Mouse (Mus musculus) stomach, embryonic 16.5 days (tissue): ENCODE measurements around the gene Shq1. TPM values are rescaled to one million over a fixed set of nuclear protein-coding genes. Genes with fewer than 3 reads are reported as not detected.

Experiments used
- ATAC-seq: fragments of 200-750 bp; cut with Nextera tagmentation; 2 replicates; pipeline ENCODE4 v1.8.0; 2017; ENCODE audit warnings: moderate number of reproducible peaks, moderate TSS enrichment; ENCODE audit not compliant: insufficient read depth, low FRiP score
- H3K27ac ChIP-seq: fragments of 300-500 bp; sonication (generic); 2 replicates; pipeline ENCODE4 v1.5.1; 2014; ENCODE audit warnings: low read length
- H3K27me3 ChIP-seq: fragments of 300-500 bp; sonication (generic); 2 replicates; pipeline ENCODE4 v1.6.1; 2014; ENCODE audit warnings: low read length, control low read depth, mixed read lengths; ENCODE audit not compliant: control insufficient read depth, insufficient read depth
- H3K36me3 ChIP-seq: fragments of 300-500 bp; sonication (generic); 2 replicates; pipeline ENCODE4 v1.6.1; 2014; ENCODE audit warnings: low read length; ENCODE audit not compliant: control insufficient read depth, insufficient read depth
- H3K4me1 ChIP-seq: fragments of 300-500 bp; sonication (generic); 2 replicates; pipeline ENCODE4 v1.6.1; 2014; ENCODE audit warnings: low read length, control low read depth, mixed read lengths; ENCODE audit not compliant: control insufficient read depth, insufficient read depth
- H3K4me2 ChIP-seq: fragments of 300-500 bp; sonication (generic); 2 replicates; pipeline ENCODE4 v1.6.1; 2014; ENCODE audit warnings: low read depth, low read length, mixed read lengths
- H3K4me3 ChIP-seq: fragments of 300-500 bp; sonication (generic); replicated peaks from 2 replicates; pipeline ENCODE4 v1.5.1; 2014; ENCODE audit warnings: mild to moderate bottlenecking, low read length
- H3K9ac ChIP-seq: fragments of 300-500 bp; sonication (generic); 2 replicates; pipeline ENCODE4 v1.6.1; 2014; ENCODE audit warnings: low read length
- H3K9me3 ChIP-seq: fragments of 300-500 bp; sonication (generic); replicated peaks from 2 replicates; pipeline ENCODE4 v1.6.1; 2016; ENCODE audit warnings: low read length, control low read depth; ENCODE audit not compliant: control insufficient read depth
- WGBS: fragments of 180-500 bp; shearing (Covaris S2); extraction: QIAGEN DNeasy Blood & Tissue Kit; methylation state at CpG from one replicate; pipeline ENCODE4 v1.1.7; 2014; 5-methylcytosine and 5-hydroxymethylcytosine counted together
- polyA plus RNA-seq: library from polyadenylated mRNA; unstranded; fragments of >200 nt; fragmentation: Nextera tagmentation; extraction: Ambion mirVana; gene quantifications from 2 replicates; pipeline ENCODE4 v1.2.1, GENCODE M21; 2015

Gene Shq1
- polyA plus RNA-seq, 1 experiment from 2014 or later = 15.9 TPM

DNA sequence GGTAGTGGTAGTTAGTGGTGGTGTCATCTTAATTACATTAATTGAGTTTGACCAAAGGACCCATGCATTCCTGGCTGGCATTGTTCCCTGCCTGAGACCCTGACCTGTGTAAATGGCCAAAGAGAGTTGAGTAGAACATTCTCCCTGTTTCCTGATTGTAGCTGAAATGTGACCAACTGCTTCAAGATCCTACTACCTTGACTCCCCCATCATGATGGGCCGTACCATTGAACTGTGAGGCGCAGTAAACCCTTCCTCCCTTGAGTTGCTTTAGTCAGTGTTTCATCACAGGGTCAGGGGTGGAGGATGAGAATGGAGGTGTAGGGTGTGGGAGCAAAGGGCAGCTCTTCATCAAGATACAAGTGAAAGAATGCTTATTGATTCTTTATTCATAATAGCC is 7.7 kb upstream of the Shq1 start:
- Histone ChIP-seq H3K4me1 (no peaks in the 10 kb centered on the region), H3K27ac (no peak overlapping the region), H3K4me3 (no peak overlapping the region), H3K9me3 (no peaks in the 10 kb centered on the region), H3K36me3 (no peaks in the 10 kb centered on the region), H3K9ac (no peak overlapping the region), H3K27me3 (no peaks in the 10 kb centered on the region), H3K4me2 (no peak overlapping the region)
- no peak for ATAC-seq
- WGBS = 85% methylated on average over 2 of the region's 2 CpGs

DNA sequence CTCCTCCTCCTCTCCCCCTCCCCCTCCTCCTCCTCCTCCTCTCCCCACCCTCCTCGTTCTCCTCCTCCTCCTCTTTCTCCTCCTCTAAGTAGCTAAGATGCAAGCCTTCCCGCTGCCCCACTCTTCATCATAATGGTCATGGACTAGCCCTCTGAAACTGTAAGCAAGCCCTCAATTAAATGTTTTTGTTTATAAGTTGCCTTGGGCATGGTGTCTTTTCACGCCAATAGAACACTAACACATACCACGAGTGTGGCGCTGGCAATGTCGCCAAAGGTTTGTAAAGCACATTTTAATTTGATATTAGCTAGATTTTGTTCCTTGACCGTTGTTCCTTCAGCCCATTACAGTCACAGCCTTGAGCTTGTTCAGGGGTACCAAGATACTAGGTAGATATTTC is 5.5 kb upstream of the Shq1 start:
- H3K9me3 ChIP-seq = no peaks in the 10 kb centered on the region
- peaks cover 3% of the 10 kb centered on the region; the same call in 1 of the 2 replicates for H3K4me1 ChIP-seq
- H3K9ac ChIP-seq = no peak overlapping the region
- no peaks in the 10 kb centered on the region for H3K27me3 ChIP-seq
- no peak overlapping the region for H3K4me2 ChIP-seq
- no peak for ATAC-seq
- H3K27ac ChIP-seq = no peak overlapping the region
- WGBS = 86% methylated on average over 7 of the region's 7 CpGs
- no peak overlapping the region for H3K4me3 ChIP-seq
- no peaks in the 10 kb centered on the region for H3K36me3 ChIP-seq

DNA sequence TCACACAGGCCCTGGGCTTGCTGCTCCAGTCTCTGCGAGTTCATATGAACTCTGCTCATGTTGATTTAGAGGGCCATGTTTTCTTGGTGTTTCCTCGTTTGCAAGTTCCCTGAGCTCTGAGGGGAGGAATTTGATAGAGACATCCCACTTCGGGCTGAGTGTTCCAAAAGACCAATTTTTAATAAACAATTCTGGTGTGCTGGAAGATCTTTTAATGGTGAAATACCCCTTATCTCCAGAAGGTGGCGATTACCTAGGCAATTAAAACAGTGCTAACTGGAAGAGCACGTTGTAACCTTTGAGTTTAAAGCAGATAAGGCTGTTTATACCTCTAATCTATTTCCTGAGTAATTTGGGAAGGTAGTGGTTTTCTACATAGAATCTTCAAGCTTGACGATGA is 4.0 kb upstream of the Shq1 start:
- Histone ChIP-seq H3K4me1 (peaks cover 7% of the 10 kb centered on the region; the same call in 1 of the 2 replicates), H3K9me3 (no peaks in the 10 kb centered on the region), H3K27ac (no peak overlapping the region), H3K4me2 (no peak overlapping the region), H3K4me3 (no peak overlapping the region), H3K9ac (no peak overlapping the region), H3K27me3 (no peaks in the 10 kb centered on the region), H3K36me3 (no peaks in the 10 kb centered on the region)
- 17% methylated on average over 6 of the region's 6 CpGs for WGBS
- no peak for ATAC-seq

DNA sequence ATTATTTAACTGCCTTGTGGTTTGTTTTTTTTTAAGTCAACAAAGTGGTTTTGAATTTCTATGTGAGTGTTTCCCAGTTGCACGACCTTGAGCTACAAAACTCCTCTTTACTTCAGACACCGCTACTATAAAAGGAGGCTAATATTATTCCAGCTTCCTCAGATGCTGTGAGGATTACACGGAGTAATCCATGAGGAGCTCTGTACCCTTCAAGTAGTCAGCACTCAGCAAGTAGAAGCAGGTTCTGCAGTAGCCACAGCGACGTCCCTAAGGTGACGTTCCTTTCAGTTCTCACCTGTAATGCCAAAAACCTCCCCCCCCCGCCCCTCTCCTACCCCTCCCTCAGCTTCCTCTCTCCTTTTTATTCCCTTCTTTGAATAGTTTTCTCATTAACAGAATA is 444 bp upstream of the Shq1 start:
- no peaks in the 10 kb centered on the region for H3K27me3 ChIP-seq
- H3K4me3 ChIP-seq = peak overlapping the region; percentile 94
- H3K4me2 ChIP-seq = peak overlapping the region; percentile 91
- no peaks in the 10 kb centered on the region for H3K9me3 ChIP-seq
- no peak overlapping the region for H3K9ac ChIP-seq
- ATAC-seq = no peak
- no peak overlapping the region for H3K27ac ChIP-seq
- H3K4me1 ChIP-seq = peaks cover 7% of the 10 kb centered on the region; the same call in 1 of the 2 replicates
- no peaks in the 10 kb centered on the region for H3K36me3 ChIP-seq
- WGBS = 10% methylated on average over 7 of the region's 7 CpGs

DNA sequence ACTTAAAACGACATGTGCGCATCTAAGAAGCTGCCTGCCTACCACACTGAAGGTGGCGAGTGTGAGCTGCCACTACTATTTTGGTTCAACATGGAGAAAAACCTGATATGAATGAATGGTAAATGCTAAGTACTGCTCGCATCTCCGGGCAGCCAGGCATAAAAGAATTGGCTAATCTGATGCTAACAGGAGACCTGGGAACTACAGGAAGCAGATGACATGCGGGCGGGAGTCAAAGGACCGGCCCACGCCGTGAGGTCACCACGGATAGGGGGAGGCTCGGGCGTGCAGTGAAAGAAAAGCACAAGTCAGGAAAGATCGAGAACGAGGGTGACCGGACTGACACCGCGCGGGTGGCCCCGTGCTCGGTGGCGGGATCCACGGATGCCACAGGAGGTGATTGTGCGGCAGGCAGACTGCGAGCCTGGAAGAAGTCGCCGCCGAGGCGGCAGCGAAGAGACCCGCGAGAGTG is 551 bp downstream of the Shq1 start:
- H3K9ac ChIP-seq = peak overlapping the region; percentile 86
- H3K4me3 ChIP-seq = peak overlapping the region; percentile 94
- H3K4me1 ChIP-seq = peaks cover 7% of the 10 kb centered on the region; the same call in 1 of the 2 replicates
- H3K27me3 ChIP-seq = no peaks in the 10 kb centered on the region
- H3K36me3 ChIP-seq = no peaks in the 10 kb centered on the region
- H3K9me3 ChIP-seq = no peaks in the 10 kb centered on the region
- under 1% methylated on average over 32 of the region's 32 CpGs for WGBS
- peak overlapping the region; percentile 91 for H3K4me2 ChIP-seq
- peak overlapping the region; percentile 33; the same call in 1 of the 2 replicates for H3K27ac ChIP-seq
- peak; percentile 63 for ATAC-seq

DNA sequence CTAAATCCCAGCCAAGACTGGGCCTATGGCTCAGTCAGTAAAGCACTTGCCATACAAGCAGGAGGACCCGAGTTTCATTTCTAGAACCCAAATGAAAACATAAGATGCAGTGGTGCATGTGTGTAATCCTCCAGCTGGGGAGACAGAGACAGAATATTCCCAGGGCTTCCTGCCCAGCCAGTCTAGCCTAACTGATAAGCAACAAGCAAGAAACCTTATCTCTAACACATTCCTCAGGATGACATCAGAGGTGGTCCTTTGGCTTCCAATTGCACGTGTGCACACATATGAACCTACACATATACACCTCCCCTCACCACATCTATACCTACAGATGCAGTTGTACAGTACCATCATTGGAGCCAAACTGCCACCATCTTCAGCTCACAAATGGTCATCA is 2.1 kb downstream of the Shq1 start:
- no peak for ATAC-seq
- WGBS = 82% methylated on average over 2 of the region's 2 CpGs

DNA sequence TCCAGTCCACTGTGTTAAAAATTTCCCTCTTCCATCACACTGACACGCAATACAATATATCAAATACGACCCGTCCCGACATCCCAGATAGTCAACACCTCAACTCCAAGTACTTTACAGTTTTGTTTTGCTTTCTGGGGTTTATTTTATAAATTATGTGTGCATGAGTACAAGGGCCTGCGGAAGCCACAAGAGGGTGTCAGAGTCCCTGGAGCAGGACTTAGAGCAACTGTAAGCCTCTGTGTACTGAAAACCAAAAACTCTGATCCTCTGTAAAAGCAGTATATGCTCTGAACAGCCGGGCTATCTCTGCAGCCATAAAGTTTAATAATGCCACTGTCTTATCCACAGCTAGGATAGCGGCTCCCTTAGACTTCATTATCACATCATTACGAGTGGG is 3.3 kb downstream of the Shq1 start:
- no peak for ATAC-seq
- no peaks in the 10 kb centered on the region for H3K9me3 ChIP-seq
- no peak overlapping the region for H3K4me3 ChIP-seq
- 86% methylated on average over 8 of the region's 8 CpGs for WGBS
- H3K4me1 ChIP-seq = peaks cover 7% of the 10 kb centered on the region; the same call in 1 of the 2 replicates
- no peaks in the 10 kb centered on the region for H3K36me3 ChIP-seq
- H3K27ac ChIP-seq = no peak overlapping the region
- no peaks in the 10 kb centered on the region for H3K27me3 ChIP-seq
- H3K9ac ChIP-seq = no peak overlapping the region
- no peak overlapping the region for H3K4me2 ChIP-seq

More for the DNA sequence above, 2.1 kb downstream of the Shq1 start:
- Histone ChIP-seq H3K27ac (no peak overlapping the region), H3K4me3 (no peak overlapping the region), H3K36me3 (no peaks in the 10 kb centered on the region), H3K9ac (no peak overlapping the region), H3K4me2 (no peak overlapping the region), H3K4me1 (peaks cover 7% of the 10 kb centered on the region; the same call in 1 of the 2 replicates), H3K27me3 (no peaks in the 10 kb centered on the region), H3K9me3 (no peaks in the 10 kb centered on the region)

DNA sequence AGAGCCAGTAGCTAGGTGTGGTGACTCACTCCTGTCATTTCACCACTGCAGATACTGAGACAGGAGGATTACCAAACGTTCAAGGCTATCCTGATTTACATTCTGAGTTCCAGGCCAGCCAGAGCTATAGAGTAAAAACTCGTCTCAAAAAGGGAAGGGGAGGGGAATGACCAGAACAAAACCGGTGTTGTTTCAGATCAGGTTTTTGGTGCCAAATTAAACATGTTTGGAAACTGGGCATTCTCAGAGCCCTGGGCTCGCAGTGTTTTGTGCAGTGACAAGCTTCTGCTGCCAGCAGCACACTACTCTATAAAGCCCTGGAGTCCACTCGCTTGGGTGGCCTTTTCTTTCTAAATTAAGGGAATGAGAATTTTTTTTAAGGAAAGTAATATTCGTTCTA is 8.7 kb downstream of the Shq1 start:
- Histone ChIP-seq H3K4me1 (no peaks in the 10 kb centered on the region), H3K27me3 (no peaks in the 10 kb centered on the region)
- WGBS = 54% methylated on average over 6 of the region's 6 CpGs

DNA sequence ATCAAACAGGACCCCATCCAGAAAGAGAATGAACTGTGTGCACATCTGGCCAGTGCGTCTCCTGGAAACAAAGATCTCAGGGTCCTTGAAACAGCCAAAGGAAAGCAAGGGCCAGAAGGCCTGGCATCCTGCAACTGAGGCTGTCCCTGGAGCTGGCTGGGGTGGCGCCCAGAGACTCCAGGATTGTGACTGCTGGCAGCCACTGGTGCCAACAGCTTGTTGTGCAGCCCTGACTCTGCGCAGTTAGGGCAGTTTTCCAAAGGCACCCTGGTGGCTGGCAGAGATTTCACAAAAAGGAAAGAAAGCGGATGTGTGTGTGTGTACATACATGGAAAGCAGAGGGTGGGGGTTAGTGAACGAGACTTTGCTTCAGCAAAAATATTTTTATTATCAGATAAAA is 10.6 kb downstream of the Shq1 start:
- Histone ChIP-seq H3K4me3 (no peak overlapping the region), H3K4me1 (no peaks in the 10 kb centered on the region), H3K27me3 (no peaks in the 10 kb centered on the region), H3K4me2 (no peak overlapping the region), H3K9ac (no peak overlapping the region), H3K27ac (no peak overlapping the region), H3K36me3 (no peaks in the 10 kb centered on the region), H3K9me3 (no peaks in the 10 kb centered on the region)
- 83% methylated on average over 5 of the region's 5 CpGs for WGBS
- ATAC-seq = no peak

More for the DNA sequence above, 8.7 kb downstream of the Shq1 start:
- no peak overlapping the region for H3K27ac ChIP-seq
- H3K4me2 ChIP-seq = no peak overlapping the region
- no peaks in the 10 kb centered on the region for H3K36me3 ChIP-seq
- ATAC-seq = no peak
- no peaks in the 10 kb centered on the region for H3K9me3 ChIP-seq
- no peak overlapping the region for H3K4me3 ChIP-seq
- no peak overlapping the region for H3K9ac ChIP-seq
